Mouse (Mus musculus) intestine, postnatal 0 days (tissue): ENCODE measurements at regions not wholly inside any gene's neighbourhood (a gene's known extent, or its start where the extent isn't known, plus 50 kb on each side); places are given as distances from the start of the nearest gene placed in this dataset.

Experiments
- ATAC-seq: fragments of 200-750 bp; cut with Nextera tagmentation; 2 replicates; pipeline ENCODE4 v1.8.0; 2017; ENCODE audit warnings: mild to moderate bottlenecking, moderate TSS enrichment, moderate library complexity
- H3K27ac ChIP-seq: fragments of 300-500 bp; sonication (generic); 2 replicates; pipeline ENCODE4 v1.5.1; 2014; ENCODE audit warnings: mild to moderate bottlenecking, low read depth, low read length, moderate library complexity
- H3K27me3 ChIP-seq: fragments of 300-500 bp; sonication (generic); replicated peaks from 2 replicates; pipeline ENCODE4 v1.6.1; 2014; ENCODE audit warnings: low read length, mixed read lengths; ENCODE audit not compliant: control insufficient read depth, insufficient read depth
- H3K36me3 ChIP-seq: fragments of 300-500 bp; sonication (generic); 2 replicates; pipeline ENCODE4 v1.6.1; 2014; ENCODE audit warnings: mild to moderate bottlenecking, moderate library complexity; ENCODE audit not compliant: control insufficient read depth, insufficient read depth
- H3K4me1 ChIP-seq: fragments of 300-500 bp; sonication (generic); replicated peaks from 2 replicates; pipeline ENCODE4 v1.6.1; 2014; ENCODE audit warnings: antibody characterized with exemption, low read length, mixed read lengths; ENCODE audit not compliant: control insufficient read depth, insufficient read depth
- H3K4me2 ChIP-seq: fragments of 300-500 bp; sonication (generic); replicated peaks from 2 replicates; pipeline ENCODE4 v1.6.1; 2014; ENCODE audit warnings: low read depth, mild to moderate bottlenecking, moderate library complexity
- H3K4me3 ChIP-seq: fragments of 300-500 bp; sonication (generic); 2 replicates; pipeline ENCODE4 v1.5.1; 2014; ENCODE audit warnings: low read depth, low read length
- H3K9ac ChIP-seq: fragments of 300-500 bp; sonication (generic); 2 replicates; pipeline ENCODE4 v1.6.1; 2014; ENCODE audit warnings: mild to moderate bottlenecking, low read depth, low read length
- H3K9me3 ChIP-seq: fragments of 300-500 bp; sonication (generic); 2 replicates; pipeline ENCODE4 v1.6.1; 2016; ENCODE audit warnings: mixed run types; ENCODE audit not compliant: control insufficient read depth
- CTCF ChIP-seq: sonication (generic); IDR thresholded peaks from 2 replicates; pipeline ENCODE4 v1.5.1; 2016; ENCODE audit warnings: low read depth, mild to moderate bottlenecking, control low read depth, antibody characterized with exemption, moderate library complexity
- WGBS: fragments of 180-500 bp; shearing (Covaris S2); extraction: QIAGEN DNeasy Blood & Tissue Kit; methylation state at CpG from one replicate; pipeline ENCODE4 v1.1.7; 2014; 5-methylcytosine and 5-hydroxymethylcytosine counted together

DNA sequence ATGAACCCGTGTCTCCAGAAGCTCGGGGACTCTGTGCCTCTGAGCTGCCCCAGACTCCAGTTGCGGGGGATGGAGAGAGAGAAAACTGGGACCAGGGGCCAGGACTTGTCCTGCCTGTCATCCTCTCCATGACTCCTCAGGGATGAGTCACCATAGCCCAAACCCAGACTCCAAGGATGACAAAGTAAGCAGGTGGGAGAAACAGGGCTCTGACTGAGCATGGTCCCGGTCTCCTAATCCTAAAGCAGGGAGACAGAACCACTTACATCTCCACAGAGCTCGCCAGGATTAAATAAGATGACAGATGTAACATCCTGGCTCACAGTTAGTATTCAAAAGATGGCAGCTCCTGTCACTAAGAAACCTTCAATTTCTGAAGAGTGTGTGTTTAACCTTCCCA lies 61.7 kb upstream of the Nectin1 start:
- Histone ChIP-seq H3K36me3 (no peaks in the 10 kb centered on the region), H3K4me2 (no peak overlapping the region), H3K27me3 (no peaks in the 10 kb centered on the region), H3K9me3 (no peaks in the 10 kb centered on the region), H3K4me3 (no peak overlapping the region), H3K4me1 (no peaks in the 10 kb centered on the region), H3K27ac (no peak overlapping the region), H3K9ac (no peak overlapping the region)
- no peak for ATAC-seq
- no peak for TF ChIP-seq CTCF
- 66% methylated on average over 5 of the region's 5 CpGs for WGBS

DNA sequence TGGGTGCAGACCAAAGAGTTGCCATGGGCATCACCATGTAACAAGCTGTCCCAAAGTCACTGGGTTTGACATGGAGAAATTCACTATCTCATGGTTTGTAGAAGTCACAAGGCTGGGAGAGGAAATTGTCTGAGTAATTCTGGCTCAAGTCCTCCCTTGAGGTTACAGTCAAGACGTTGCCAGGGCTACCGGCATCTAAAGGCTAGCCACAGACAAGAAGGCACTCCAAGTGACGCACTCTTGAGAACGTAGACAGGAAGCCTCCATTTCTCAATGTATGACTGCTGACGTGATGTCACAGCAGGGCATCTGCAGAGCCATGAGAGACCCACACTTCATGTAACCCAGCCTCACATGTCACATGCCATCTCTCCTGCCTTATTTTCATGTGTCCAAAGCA lies 59.2 kb upstream of the Nectin1 start:
- Histone ChIP-seq H3K4me3 (no peak overlapping the region), H3K27ac (no peak overlapping the region), H3K27me3 (no peaks in the 10 kb centered on the region), H3K9me3 (no peaks in the 10 kb centered on the region), H3K4me1 (no peaks in the 10 kb centered on the region), H3K36me3 (no peaks in the 10 kb centered on the region), H3K9ac (no peak overlapping the region), H3K4me2 (no peak overlapping the region)
- no peak for ATAC-seq
- 77% methylated on average over 5 of the region's 5 CpGs for WGBS
- TF ChIP-seq CTCF: no peak

DNA sequence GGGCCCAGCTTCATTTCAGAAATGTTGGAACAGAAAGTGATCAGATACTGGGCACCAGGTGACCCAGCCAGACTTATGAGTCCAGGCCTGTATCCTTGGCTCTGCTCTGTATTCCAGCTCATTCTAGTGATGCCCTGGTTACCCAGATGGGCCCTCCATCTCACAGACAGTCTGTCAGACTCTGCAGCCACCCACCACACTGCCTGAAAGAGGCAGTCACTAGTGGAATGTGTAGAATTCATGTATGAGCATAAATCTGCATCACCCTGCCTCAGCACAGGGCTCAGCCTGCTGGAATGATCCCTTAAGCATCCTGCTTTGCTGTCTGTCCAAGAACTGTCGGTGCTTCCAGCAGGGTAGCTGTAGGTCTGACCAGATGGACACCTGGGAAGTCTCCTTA lies 51.8 kb upstream of the Nectin1 start:
- no peaks in the 10 kb centered on the region for H3K4me1 ChIP-seq
- H3K9me3 ChIP-seq: no peaks in the 10 kb centered on the region
- H3K27me3 ChIP-seq: no peaks in the 10 kb centered on the region
- H3K4me3 ChIP-seq: no peak overlapping the region
- H3K27ac ChIP-seq: no peak overlapping the region
- no peak overlapping the region for H3K9ac ChIP-seq
- no peak for TF ChIP-seq CTCF
- no peak overlapping the region for H3K4me2 ChIP-seq
- 83% methylated on average over 1 of the region's 1 CpGs for WGBS
- ATAC-seq: no peak
- no peaks in the 10 kb centered on the region for H3K36me3 ChIP-seq

DNA sequence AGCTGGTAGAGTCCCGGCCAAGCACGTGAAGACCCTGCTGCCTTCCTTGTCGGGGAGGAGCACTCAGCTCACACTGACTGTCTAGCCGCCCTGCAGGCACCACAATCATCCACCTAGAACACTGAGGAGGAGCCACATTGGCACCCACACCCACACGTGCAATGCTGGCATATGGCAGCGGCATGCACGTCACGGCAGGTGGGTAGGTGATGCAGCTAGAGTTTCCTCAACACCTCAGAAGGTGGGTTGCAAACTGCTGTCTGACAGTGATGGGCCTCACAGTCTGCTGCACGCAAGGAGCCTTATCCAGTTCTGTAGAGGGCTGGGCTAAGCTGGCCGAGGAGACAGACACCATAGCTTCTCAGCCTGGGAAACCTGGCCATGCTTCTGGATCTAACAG lies 51.2 kb upstream of the Nectin1 start:
- WGBS: 83% methylated on average over 10 of the region's 10 CpGs
- H3K27me3 ChIP-seq: no peaks in the 10 kb centered on the region
- H3K9ac ChIP-seq: no peak overlapping the region
- no peaks in the 10 kb centered on the region for H3K4me1 ChIP-seq
- no peak overlapping the region for H3K4me3 ChIP-seq
- no peak for ATAC-seq
- H3K4me2 ChIP-seq: no peak overlapping the region
- no peak overlapping the region for H3K27ac ChIP-seq
- no peak for TF ChIP-seq CTCF
- no peaks in the 10 kb centered on the region for H3K9me3 ChIP-seq
- no peaks in the 10 kb centered on the region for H3K36me3 ChIP-seq
